Mouse (Mus musculus) urinary bladder, postnatal 10 days (tissue): ENCODE measurements around the gene Prss41.
"Not testable (repeated sequence)": the region's sequence is repeated elsewhere in the genome, so short reads cannot be mapped to it uniquely, and the experiment has no call there.

Experiments used
- DNase-seq: peaks from one replicate; pipeline ENCODE4 v3.0.0; 2022; ENCODE audit warnings: low spot score

Gene Prss41

GRCm38 (mm10) chr17:23843812-23844273, at the start of gene Prss41, which contains the start of gene Prss32:
Gene Prss41, minus strand, starts transcription at chr17:23844172.
Gene Prss32, plus strand, starts transcription at chr17:23843855.
- no peak for DNase-seq

- not testable (repeated sequence) for DNase-seq
These were observed 36.6 kb upstream of the Prss41 start, which contains the start of the genes Dcpp1 and Dcpp2 for GRCm38 (mm10) chr17:23880576-23880975. Gene Dcpp1, plus strand, starts transcription at chr17:23880876. Gene Dcpp2, plus strand, starts transcription at chr17:23880880.

GRCm38 (mm10) chr17:23877166-23877565, 33.2 kb upstream of the Prss41 start:
- no peak for DNase-seq

- DNase-seq = no peak
These were observed 32.8 kb upstream of the Prss41 start for GRCm38 (mm10) chr17:23876741-23877140.

- no peak for DNase-seq
These were observed 30.2 kb upstream of the Prss41 start for GRCm38 (mm10) chr17:23873884-23874856.

GRCm38 (mm10) chr17:23868513-23868912, 24.5 kb upstream of the Prss41 start:
- DNase-seq = no peak

- DNase-seq = no peak
These were observed 23.8 kb upstream of the Prss41 start, which contains the start of gene Prss21 for GRCm38 (mm10) chr17:23867756-23868155. Gene Prss21, plus strand, starts transcription at chr17:23868056.

- no peak for DNase-seq
These were observed 19.0 kb upstream of the Prss41 start for GRCm38 (mm10) chr17:23862926-23863325.

- DNase-seq = no peak
These were observed 13.9 kb upstream of the Prss41 start for GRCm38 (mm10) chr17:23857913-23858312.

- no peak for DNase-seq
These were observed 13.2 kb upstream of the Prss41 start for GRCm38 (mm10) chr17:23857193-23857592.

GRCm38 (mm10) chr17:23854229-23854765, 10.3 kb upstream of the Prss41 start:
- DNase-seq = no peak

- no peak for DNase-seq
These were observed 9.3 kb upstream of the Prss41 start for GRCm38 (mm10) chr17:23853292-23853691.

GRCm38 (mm10) chr17:23850853-23851749, 7.1 kb upstream of the Prss41 start:
- no peak for DNase-seq

- no peak for DNase-seq
These were observed 6.1 kb upstream of the Prss41 start for GRCm38 (mm10) chr17:23850028-23850427.

GRCm38 (mm10) chr17:23843141-23843811, 696 bp downstream of the Prss41 start:
- no peak for DNase-seq

GRCm38 (mm10) chr17:23841145-23841544, 2.8 kb downstream of the Prss41 start:
- DNase-seq = no peak

GRCm38 (mm10) chr17:23836006-23836575, 7.9 kb downstream of the Prss41 start, which contains the start of gene Prss33:
Gene Prss33, minus strand, starts transcription at chr17:23836056.
- no peak for DNase-seq

GRCm38 (mm10) chr17:23831201-23831600, 12.8 kb downstream of the Prss41 start:
- DNase-seq = no peak

- no peak for DNase-seq
These were observed 14.8 kb downstream of the Prss41 start, which contains the start of gene Elob for GRCm38 (mm10) chr17:23829064-23829619. Gene Elob, minus strand, starts transcription at chr17:23829136.

- DNase-seq = no peak
These were observed 15.5 kb downstream of the Prss41 start for GRCm38 (mm10) chr17:23828271-23829001.
